Mouse (Mus musculus) left cerebral cortex, postnatal 10 days (tissue): Measurements from ENCODE around the gene Ate1. TPM values are rescaled to one million over a fixed set of nuclear protein-coding genes. Genes with fewer than 3 reads are reported as not detected.

Experiments
- DNase-seq, 2 experiments: peaks; one replicate each; pipeline ENCODE4 v3.0.0; 2021 to 2022; ENCODE audit warnings: low spot score in 2 of 2, mixed read lengths in 1 of 2; ENCODE audit errors: extremely low spot score in 1 of 2
- intact Hi-C: fragments of 180-260 bp; cut with DNase I; formaldehyde crosslinking; loops from one replicate; pipeline ENCODE4 v1.15.1; 2025
- total RNA-seq, 2 experiments: library from RNA; stranded (reverse); gene quantifications; 2 replicates each; pipeline ENCODE4 v1.2.3; 2021

Gene Ate1
- total RNA-seq, 2 experiments from 2014 or later: 56.0 to 56.9 TPM

DNA sequence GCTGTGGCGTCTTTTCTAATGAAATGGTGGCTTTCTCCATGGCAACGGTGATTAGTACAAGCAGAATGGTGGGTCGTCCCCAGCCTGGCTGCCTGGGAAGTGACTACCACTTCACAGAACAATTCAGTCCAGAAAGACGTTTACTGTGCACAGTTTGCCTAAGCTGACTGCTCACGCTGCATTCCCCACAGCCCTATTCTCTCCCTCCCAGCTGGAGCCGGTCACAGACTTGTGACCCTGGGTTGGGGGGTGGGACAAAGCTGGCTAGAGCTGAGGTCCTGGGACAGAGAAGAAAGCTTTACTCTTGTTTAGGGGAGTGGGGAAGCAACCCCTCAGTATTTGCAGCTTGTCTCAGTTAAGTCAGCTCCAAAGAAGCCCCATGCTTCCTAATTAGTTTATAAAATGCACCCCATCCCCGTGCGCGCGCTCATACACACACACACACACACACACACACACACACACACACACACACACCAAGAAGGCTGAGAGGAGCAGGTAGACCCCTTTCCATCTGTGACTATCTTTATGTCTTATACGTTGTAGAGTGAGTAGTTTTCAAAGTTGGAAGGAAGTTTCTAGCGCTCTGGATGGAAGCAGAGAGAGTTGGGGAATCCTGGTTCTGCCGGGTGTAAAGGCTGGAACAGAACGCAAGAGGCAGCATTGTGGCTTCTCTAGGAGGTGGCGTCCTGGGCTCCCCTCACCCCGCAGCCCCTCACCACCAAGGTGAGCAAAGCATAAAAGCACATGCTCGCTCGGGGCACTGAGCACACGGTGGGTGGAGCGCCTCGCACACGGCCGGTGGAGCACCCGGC is 151.1 kb downstream of the Ate1 start:
- intact Hi-C loops: no loop called here

DNA sequence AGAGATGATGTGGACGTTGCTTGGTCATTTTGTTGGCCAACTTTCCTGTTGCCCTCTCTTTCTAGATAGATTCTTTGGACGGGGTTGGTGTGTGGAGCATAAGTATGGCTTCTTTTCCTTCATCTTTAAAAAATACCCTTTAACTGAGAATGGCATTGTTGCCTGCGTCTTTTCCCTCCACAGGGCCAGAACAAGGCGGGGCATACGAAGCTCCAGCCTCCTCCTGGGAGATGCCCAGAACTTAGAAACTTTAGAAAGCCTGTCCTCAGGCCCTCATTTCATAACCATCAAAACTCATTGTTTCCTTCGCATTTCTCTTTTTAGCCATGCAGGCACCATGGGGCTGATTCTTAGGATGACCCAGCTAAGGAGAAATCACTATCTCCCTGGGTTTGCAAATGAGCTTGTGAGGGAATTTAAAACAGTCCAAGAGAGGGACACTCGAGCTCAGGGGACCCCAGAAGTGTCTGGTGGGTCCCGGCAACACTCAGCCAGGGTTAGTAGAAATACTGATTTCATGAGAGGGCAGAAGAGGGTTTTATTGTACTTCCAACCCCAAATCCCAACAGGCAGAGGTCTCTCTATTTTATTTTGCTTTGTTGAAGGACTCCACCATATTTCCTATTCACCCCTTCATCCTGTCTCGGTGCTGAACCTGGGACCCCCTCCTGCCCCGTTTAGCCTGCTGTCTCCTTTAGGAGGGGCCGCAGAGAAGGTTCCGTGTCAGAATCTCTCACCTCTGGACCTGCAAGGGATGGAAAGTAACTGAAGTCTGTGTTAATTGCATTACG is 151.9 kb downstream of the Ate1 start:
- no peak for DNase-seq
- intact Hi-C loops: no loop called here

More for the DNA sequence above, 151.1 kb downstream of the Ate1 start:
- DNase-seq: no peak

- no peak for DNase-seq
- intact Hi-C loops: no loop called here
Measured at GRCm38 (mm10) chr7:130367222-130368035, 152.7 kb downstream of the Ate1 start.

DNA sequence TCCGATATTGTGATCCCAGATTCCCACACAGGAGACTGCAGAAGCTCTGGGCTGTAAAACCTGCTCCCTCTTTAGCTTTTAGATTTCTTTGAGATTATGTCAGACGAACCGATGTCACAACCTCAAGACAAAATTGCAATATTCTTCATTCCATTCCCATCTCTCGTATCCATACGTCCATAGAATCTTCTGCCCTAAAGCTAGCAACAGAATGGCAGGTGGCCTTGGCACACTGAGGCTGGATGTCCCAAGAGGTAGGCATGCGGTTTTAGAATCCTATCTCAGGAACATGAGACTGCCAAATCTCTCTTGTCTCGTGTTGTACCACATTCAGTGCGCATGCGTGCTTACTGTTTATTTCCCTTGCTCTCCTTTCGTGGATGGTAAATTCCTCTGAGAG is 154.5 kb downstream of the Ate1 start:
- DNase-seq: no peak
- intact Hi-C loops: no loop called here

Other genes starting within 250 kb of the Ate1 start
- 10 to 100 TPM; 29.1 to 30.4 TPM for gene Nsmce4a, start 52.7 kb upstream of the Ate1 start, total RNA-seq
- 10 to 100 TPM; 79.4 to 81.9 TPM for gene Tacc2, start 57.1 kb upstream of the Ate1 start, total RNA-seq